ENCODE assay signal across 8 mouse cellular contexts in the genomic region with DNA sequence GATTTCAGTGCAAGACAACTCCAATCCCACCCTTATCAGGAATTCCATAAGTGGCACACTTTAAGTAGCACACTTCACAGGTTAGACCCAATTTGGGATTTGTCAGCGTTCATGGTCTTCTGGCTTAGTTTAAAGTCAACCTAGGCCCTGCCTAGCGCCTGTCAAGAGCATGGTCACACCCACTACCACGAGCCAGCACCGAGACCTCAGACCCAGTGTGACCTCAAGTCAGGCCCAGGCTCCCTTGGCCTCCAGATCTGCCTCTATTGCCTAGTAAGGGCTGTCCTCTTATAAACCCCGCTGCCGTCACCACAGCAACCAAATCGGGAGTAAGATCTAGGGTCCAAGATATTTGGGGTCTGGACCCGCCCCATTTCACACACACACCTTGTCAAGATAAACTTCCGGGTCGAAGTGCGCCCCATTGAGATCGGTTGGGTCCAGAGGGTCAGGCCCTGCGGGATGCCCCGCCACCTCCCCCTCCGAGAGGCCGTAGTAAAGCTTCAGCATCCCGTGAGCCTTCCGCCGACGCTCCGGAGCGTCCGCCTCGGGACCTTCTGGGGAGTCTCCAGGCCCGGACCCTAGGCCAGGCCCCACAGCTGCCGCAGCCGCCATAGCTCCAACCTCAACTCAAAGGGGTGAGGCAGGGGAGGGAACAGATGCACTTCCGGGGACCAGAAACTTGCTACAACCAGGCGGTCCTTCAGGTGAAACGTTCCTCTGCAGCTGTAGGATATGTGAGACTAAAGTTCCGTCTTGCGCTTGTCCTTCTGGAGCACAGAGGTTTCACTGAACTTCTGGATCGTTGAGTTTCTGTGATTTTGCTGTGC. TPM values are rescaled to one million over a fixed set of nuclear protein-coding genes. Genes with fewer than 3 reads are reported as not detected.
DNase-seq lines count a peak whose midpoint lies in the region; ATAC-seq and TF ChIP-seq lines count a peak whose summit lies in the region.

Gene Vps51 (minus strand): TSS at position 668 of the 830 bp plus-strand sequence.

- peak; percentile 96 for DNase-seq in 416B (ENCODE audit: low read depth)
- DNase-seq in adrenal gland, postnatal 4 days (ENCODE audit: low spot score in 2 of 2) = peak; percentile 62 to 67
- DNase-seq in heart, adult 18-20 months = peak; percentile 90 to 92
- DNase-seq in kidney, adult 2 months = peak; percentile 95
- DNase-seq in midbrain, embryonic 14.5 days = peak; percentile 93
- DNase-seq in spleen, adult 12 weeks (ENCODE audit: low spot score) = peak; percentile 71

- no peaks in the 10 kb centered on the region for H3K27me3 ChIP-seq in embryonic facial prominence, embryonic 13.5 days
- H3K27me3 ChIP-seq in kidney, adult 2 months (replicated peaks; ENCODE audit: control insufficient read depth, insufficient read depth, low read length) = no peaks in the 10 kb centered on the region
- no peaks in the 10 kb centered on the region for H3K27me3 ChIP-seq in limb, embryonic 12.5 days
- no peaks in the 10 kb centered on the region for H3K27me3 ChIP-seq in midbrain, embryonic 14.5 days (ENCODE audit: control insufficient read depth, insufficient read depth, low read length)

- H3K4me2 ChIP-seq in embryonic facial prominence, embryonic 13.5 days = peak within 1 kb of the TSS; percentile 89
- peak within 1 kb of the TSS; percentile 90 for H3K4me2 ChIP-seq in limb, embryonic 12.5 days
- H3K4me2 ChIP-seq in midbrain, embryonic 14.5 days (ENCODE audit: low read length) = peak within 1 kb of the TSS; percentile 91

- no peak for TF ChIP-seq POLR2A in kidney, adult 2 months (IDR thresholded peaks at IDR 0.05; ENCODE audit: low read depth, low read length)

- H3K9ac ChIP-seq in embryonic facial prominence, embryonic 13.5 days = peak within 1 kb of the TSS; percentile 88
- peak within 1 kb of the TSS; percentile 77 for H3K9ac ChIP-seq in limb, embryonic 12.5 days (replicated peaks)
- peak within 1 kb of the TSS; percentile 69 for H3K9ac ChIP-seq in midbrain, embryonic 14.5 days (replicated peaks; ENCODE audit: low read length)

- no peak for TF ChIP-seq CTCF in kidney, adult 2 months (conservative IDR thresholded peaks at IDR 0.05; ENCODE audit: insufficient read depth, insufficient read length, low read depth, low read length)

- no peaks in the 10 kb centered on the region for H3K9me3 ChIP-seq in embryonic facial prominence, embryonic 13.5 days
- no peaks in the 10 kb centered on the region for H3K9me3 ChIP-seq in limb, embryonic 12.5 days
- no peaks in the 10 kb centered on the region for H3K9me3 ChIP-seq in midbrain, embryonic 14.5 days (ENCODE audit: control insufficient read depth, low read length)

- peaks cover 52% of the 10 kb centered on the region for H3K36me3 ChIP-seq in embryonic facial prominence, embryonic 13.5 days
- no peaks in the 10 kb centered on the region for H3K36me3 ChIP-seq in kidney, adult 2 months (ENCODE audit: control insufficient read depth, insufficient read depth, low read length)
- peaks cover 51% of the 10 kb centered on the region for H3K36me3 ChIP-seq in limb, embryonic 12.5 days
- peaks cover 34% of the 10 kb centered on the region for H3K36me3 ChIP-seq in midbrain, embryonic 14.5 days (ENCODE audit: control insufficient read depth, insufficient read depth, low read length)

- H3K4me1 ChIP-seq in embryonic facial prominence, embryonic 13.5 days = peaks cover 17% of the 10 kb centered on the region
- H3K4me1 ChIP-seq in kidney, adult 2 months (ENCODE audit: control insufficient read depth, insufficient read depth, low read length) = peaks cover 5% of the 10 kb centered on the region
- peaks cover 14% of the 10 kb centered on the region for H3K4me1 ChIP-seq in limb, embryonic 12.5 days (replicated peaks)
- peaks cover 8% of the 10 kb centered on the region for H3K4me1 ChIP-seq in midbrain, embryonic 14.5 days (ENCODE audit: control insufficient read depth, insufficient read depth, low read length)

- ATAC-seq in embryonic facial prominence, embryonic 13.5 days (ENCODE audit: insufficient number of reproducible peaks, insufficient read depth, low FRiP score, low TSS enrichment, low read depth) = peak; percentile 74
- peak; percentile 84 for ATAC-seq in limb, embryonic 12.5 days (ENCODE audit: insufficient number of reproducible peaks, insufficient read depth, low FRiP score, low TSS enrichment, low read depth)
- ATAC-seq in midbrain, embryonic 14.5 days (ENCODE audit: low FRiP score, low TSS enrichment) = peak; percentile 86

- WGBS in embryonic facial prominence, embryonic 13.5 days = under 1% methylated on average over 33 of the region's 33 CpGs
- under 1% methylated on average over 33 of the region's 33 CpGs for WGBS in kidney, adult 2 months
- 1% methylated on average over 33 of the region's 33 CpGs for WGBS in limb, embryonic 12.5 days
- 2% methylated on average over 33 of the region's 33 CpGs for WGBS in midbrain, embryonic 14.5 days

- peak within 1 kb of the TSS; percentile 83 for H3K4me3 ChIP-seq in embryonic facial prominence, embryonic 13.5 days
- peak within 1 kb of the TSS; percentile 73 for H3K4me3 ChIP-seq in kidney, adult 2 months (ENCODE audit: insufficient read depth, low read depth, low read length)
- peak within 1 kb of the TSS; percentile 78 for H3K4me3 ChIP-seq in limb, embryonic 12.5 days (replicated peaks)
- H3K4me3 ChIP-seq in midbrain, embryonic 14.5 days (replicated peaks; ENCODE audit: low read depth, low read length) = peak within 1 kb of the TSS; percentile 77

- H3K27ac ChIP-seq in embryonic facial prominence, embryonic 13.5 days = peak within 1 kb of the TSS; percentile 88
- peak within 1 kb of the TSS; percentile 61 for H3K27ac ChIP-seq in kidney, adult 2 months (ENCODE audit: insufficient read depth, low read depth, low read length)
- H3K27ac ChIP-seq in limb, embryonic 12.5 days = peak within 1 kb of the TSS; percentile 80
- peak within 1 kb of the TSS; percentile 81 for H3K27ac ChIP-seq in midbrain, embryonic 14.5 days (replicated peaks; ENCODE audit: low read depth, low read length)

RNA-seq across cellular contexts. Expression of gene Vps51, which starts in this region (rescaled TPM):
- total RNA-seq in adrenal gland, postnatal 4 days (2021) = 10 to 100 TPM; 80.2 to 83.4 TPM
- polyA plus RNA-seq in embryonic facial prominence, embryonic 13.5 days (2015; fragmentation: Nextera tagmentation; extraction: Ambion mirVana) = 66.6 and 74.4 TPM in 2 replicates
- 10 to 100 TPM; 20.9 to 22.2 TPM for total RNA-seq in heart, adult 18-20 months (2021)
- 65.0 and 67.1 TPM in 2 replicates for polyA plus RNA-seq in kidney, adult 2 months (2012; rRNA removed)
- 67.7 and 72.7 TPM in 2 replicates for polyA plus RNA-seq in limb, embryonic 12.5 days (2016; fragmentation: Nextera tagmentation; extraction: Ambion mirVana)
- 86.1 and 86.7 TPM in 2 replicates for polyA plus RNA-seq in midbrain, embryonic 14.5 days (2014; fragmentation: Nextera tagmentation; extraction: Ambion mirVana)

Comparison
In these comparisons a context has a peak if more than half of its experiments do, and no peak if none do; other contexts are left out.
1. Peak in every context shown above with its lines: DNase-seq, ATAC-seq, H3K4me3 ChIP-seq and H3K27ac ChIP-seq.